ENCODE assay signal across 8 mouse cellular contexts in genomic region chr19:21738591-21739280, GRCm38 (mm10). TPM values are rescaled to one million over a fixed set of nuclear protein-coding genes. Genes with fewer than 3 reads are reported as not detected.
DNase-seq lines count a peak whose midpoint lies in the region; ATAC-seq and TF ChIP-seq lines count a peak whose summit lies in the region.

No protein-coding gene starts in this region.

- H3K4me2 ChIP-seq in lung, embryonic 14.5 days, result no peak overlapping the region
- H3K4me2 ChIP-seq in liver, embryonic 15.5 days, result peak overlapping the region; percentile 53; the same call in 1 of the 2 replicates

- no peaks in the 10 kb centered on the region for H3K36me3 ChIP-seq in lung, embryonic 14.5 days (ENCODE audit: insufficient read depth)
- no peaks in the 10 kb centered on the region for H3K36me3 ChIP-seq in liver, embryonic 15.5 days (replicated peaks)

- no peak for TF ChIP-seq CTCF in lung, embryonic 14.5 days (IDR thresholded peaks at IDR 0.05; ENCODE audit: low read depth)
- no peak for TF ChIP-seq CTCF in lung, adult 2 months (IDR thresholded peaks at IDR 0.05; ENCODE audit: insufficient read depth, low read length)
- TF ChIP-seq CTCF in embryonic fibroblast, embryonic 13.5 days (IDR thresholded peaks at IDR 0.05; ENCODE audit: borderline replicate concordance, insufficient read depth, low read length), result no peak

- H3K27ac ChIP-seq in lung, embryonic 14.5 days (ENCODE audit: low read depth), result peak overlapping the region; percentile 71
- H3K27ac ChIP-seq in embryonic fibroblast, embryonic 13.5 days (ENCODE audit: insufficient read depth, low read length), result peak overlapping the region; percentile 92
- H3K27ac ChIP-seq in liver, embryonic 15.5 days (replicated peaks), result no peak overlapping the region

- 0 out of 2 replicates have a peak, but pooled peaks cover 3% of the 10 kb centered on the region for H3K4me1 ChIP-seq in lung, embryonic 14.5 days (ENCODE audit: insufficient read depth)
- H3K4me1 ChIP-seq in lung, adult 2 months (ENCODE audit: control insufficient read depth, insufficient read depth, low read length), result no peaks in the 10 kb centered on the region
- H3K4me1 ChIP-seq in embryonic fibroblast, embryonic 13.5 days (ENCODE audit: control insufficient read depth, insufficient read depth, low read length), result peaks cover 5% of the 10 kb centered on the region; the same call in 1 of the 2 replicates
- H3K4me1 ChIP-seq in liver, embryonic 15.5 days (replicated peaks), result no peaks in the 10 kb centered on the region

- H3K27me3 ChIP-seq in lung, embryonic 14.5 days (ENCODE audit: insufficient read depth, low read length), result no peaks in the 10 kb centered on the region
- no peaks in the 10 kb centered on the region for H3K27me3 ChIP-seq in liver, embryonic 15.5 days

- H3K9me3 ChIP-seq in lung, embryonic 14.5 days (ENCODE audit: low read depth, low read length), result no peaks in the 10 kb centered on the region
- H3K9me3 ChIP-seq in liver, embryonic 15.5 days (replicated peaks), result no peaks in the 10 kb centered on the region

- no peak overlapping the region for H3K4me3 ChIP-seq in lung, embryonic 14.5 days (ENCODE audit: low read depth, low read length)
- no peak overlapping the region for H3K4me3 ChIP-seq in lung, adult 2 months (replicated peaks; ENCODE audit: extremely low read depth, low read depth, low read length)
- no peak overlapping the region for H3K4me3 ChIP-seq in embryonic fibroblast, embryonic 13.5 days (ENCODE audit: insufficient read depth, low read length)
- H3K4me3 ChIP-seq in liver, embryonic 15.5 days (replicated peaks), result no peak overlapping the region

- H3K9ac ChIP-seq in lung, embryonic 14.5 days, result no peak overlapping the region
- no peak overlapping the region for H3K9ac ChIP-seq in liver, embryonic 15.5 days

- 0 out of 2 replicates have a peak, but pooled peaks have one; percentile 12 for ATAC-seq in lung, embryonic 14.5 days (ENCODE audit: insufficient read depth)
- no peak for ATAC-seq in liver, embryonic 15.5 days (ENCODE audit: insufficient read depth)
- no peak for ATAC-seq in activated CD4-positive, CD25-positive, alpha-beta regulatory T cell, adult 4 months

- peak; percentile 29 for DNase-seq in gastrocnemius, postnatal 10 days
- DNase-seq in gastrocnemius, postnatal 36 days, result no peak
- no peak for DNase-seq in lung, embryonic 14.5 days
- DNase-seq in lung, adult 2 months, result no peak
- DNase-seq in T-cell, adult 2 months (ENCODE audit: low spot score), result no peak

- intact Hi-C loops in gastrocnemius, postnatal 36 days (cut with DNase I), result loop anchor here (5.0 kb wide), 1 partner anchor 86 kb away; the partner anchor contains the start of genes 1110059E24Rik and Abhd17b

- no peak for TF ChIP-seq POLR2A in lung, adult 2 months (IDR thresholded peaks at IDR 0.05; ENCODE audit: borderline replicate concordance, extremely low read depth, low read depth, low read length)
- TF ChIP-seq POLR2A in embryonic fibroblast, embryonic 13.5 days (IDR thresholded peaks at IDR 0.05; ENCODE audit: low read depth, low read length), result no peak

- 87% methylated on average over 18 of the region's 18 CpGs for WGBS in lung, embryonic 14.5 days
- WGBS in lung, adult 2 months, result 78% methylated on average over 18 of the region's 18 CpGs
- 72% methylated on average over 18 of the region's 18 CpGs for whole genome bisulfite sequencing in liver, embryonic 15.5 days (ENCODE audit: insufficient replicate concordance)

RNA-seq across cellular contexts. Expression of gene Cemip2, which starts 39.4 kb away (rescaled TPM):
- total RNA-seq in gastrocnemius, postnatal 10 days (2021), result 10 to 100 TPM; 10.5 to 14.6 TPM
- total RNA-seq in gastrocnemius, postnatal 36 days (2021), result 1 to 10 TPM; 6.5 to 8.9 TPM
- polyA plus RNA-seq in lung, embryonic 14.5 days (2014; fragmentation: Nextera tagmentation; extraction: Ambion mirVana), result 31.5 and 32.3 TPM in 2 replicates
- polyA plus RNA-seq in lung, adult 2 months (2012; rRNA removed), result 33.8 and 37.1 TPM in 2 replicates
- polyA plus RNA-seq in embryonic fibroblast, embryonic 13.5 days (2011; ENCODE audit: insufficient read length, low read depth, missing spikeins), result 24.0 and 25.5 TPM in 2 replicates
- 7.2 and 8.5 TPM in 2 replicates for polyA plus RNA-seq in liver, embryonic 15.5 days (2015; fragmentation: Nextera tagmentation; extraction: Ambion mirVana)
- polyA plus RNA-seq in activated CD4-positive, CD25-positive, alpha-beta regulatory T cell, adult 4 months (2017; shearing (Covaris generic)), result 1 to 10 TPM; 6.3 to 7.2 TPM
